Mouse (Mus musculus) embryo, embryonic 10 days (tissue): Measurements from ENCODE around the gene Hjurp.

Experiments
- DNase-seq: peaks from one replicate; pipeline ENCODE4 v3.0.0-alpha.2; 2015; ENCODE audit warnings: low spot score

The Hjurp gene

DNA sequence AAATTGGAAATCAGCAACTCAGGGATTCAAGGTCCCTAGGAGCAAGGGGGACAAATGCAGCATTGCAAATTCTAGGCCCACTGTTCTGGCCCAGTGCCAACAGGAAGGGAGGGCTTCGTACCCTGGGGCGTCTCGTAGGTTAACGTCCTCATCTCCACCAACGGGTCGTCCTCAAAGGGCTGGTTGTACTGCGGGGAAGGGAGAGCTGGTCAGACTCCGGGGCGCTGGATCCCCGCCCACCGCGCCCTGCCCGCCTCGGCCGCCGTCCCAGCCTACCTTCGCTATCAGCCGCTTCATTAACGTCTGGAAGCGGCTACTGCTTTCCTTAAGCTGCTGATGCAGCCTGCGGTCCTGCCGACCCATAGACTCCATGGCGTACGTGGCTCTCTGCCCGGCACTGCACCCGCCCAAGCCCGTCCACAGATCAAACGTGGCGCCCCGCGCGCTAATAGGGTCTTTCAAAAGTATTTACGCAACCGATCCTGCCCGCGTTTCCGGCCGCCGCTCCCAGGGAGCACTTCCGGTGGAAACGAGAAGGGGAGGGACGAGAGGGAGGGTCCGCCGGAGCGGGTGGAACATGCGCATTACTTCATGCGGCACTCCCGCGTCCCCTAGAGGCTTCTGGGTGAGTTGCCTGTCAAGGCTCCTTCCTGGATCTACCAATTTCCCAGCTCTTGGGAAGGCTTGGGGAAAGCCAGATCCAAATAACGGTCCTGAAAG lies at the start of gene Hjurp, which contains the start of gene Trpm8:
TSS of gene Hjurp (minus strand) at position 536 of the 720 bp plus-strand sequence.
TSS of gene Trpm8 (plus strand) at position 564 of the 720 bp plus-strand sequence.
- peak; percentile 100 for DNase-seq

DNA sequence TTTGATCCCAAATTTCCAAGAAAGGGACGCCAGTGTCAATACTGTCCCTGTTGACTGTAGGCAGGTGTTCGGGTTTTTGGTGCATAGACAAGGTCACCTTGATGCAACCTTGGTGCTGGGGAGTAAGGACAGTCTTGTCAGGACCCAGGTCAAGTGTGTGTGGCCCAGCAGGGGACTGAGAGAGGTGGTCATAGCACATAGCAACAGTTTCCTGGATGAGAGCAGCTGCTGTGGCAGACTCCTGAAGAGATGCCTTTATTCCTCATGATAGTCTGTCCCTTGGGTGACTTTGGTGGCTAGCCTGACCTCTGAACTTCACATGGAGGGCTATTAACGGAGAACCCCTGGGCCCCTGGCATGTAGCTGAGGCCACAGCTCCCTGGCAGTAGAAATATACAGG lies 45.7 kb upstream of the Hjurp start:
- no peak for DNase-seq

DNA sequence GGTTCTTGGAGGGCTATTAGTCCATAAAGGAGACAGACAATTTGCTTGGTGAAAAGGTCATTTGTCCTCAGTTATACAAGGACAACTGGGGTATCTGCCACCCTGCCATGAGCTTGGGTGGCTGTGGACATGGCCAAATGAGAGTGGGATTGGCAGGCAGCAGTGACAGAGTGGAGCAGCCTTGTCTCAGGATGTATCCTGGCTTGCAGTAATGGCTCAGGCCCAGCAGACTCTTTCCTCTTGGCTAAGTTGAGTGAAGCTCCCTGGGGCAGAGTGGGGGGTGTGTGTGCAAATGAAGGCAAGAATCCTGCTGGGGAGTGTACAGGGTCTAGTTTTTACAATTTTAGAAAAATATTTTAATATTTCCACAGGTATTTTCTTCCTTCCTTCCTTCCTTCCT lies 44.7 kb upstream of the Hjurp start:
- no peak for DNase-seq

DNA sequence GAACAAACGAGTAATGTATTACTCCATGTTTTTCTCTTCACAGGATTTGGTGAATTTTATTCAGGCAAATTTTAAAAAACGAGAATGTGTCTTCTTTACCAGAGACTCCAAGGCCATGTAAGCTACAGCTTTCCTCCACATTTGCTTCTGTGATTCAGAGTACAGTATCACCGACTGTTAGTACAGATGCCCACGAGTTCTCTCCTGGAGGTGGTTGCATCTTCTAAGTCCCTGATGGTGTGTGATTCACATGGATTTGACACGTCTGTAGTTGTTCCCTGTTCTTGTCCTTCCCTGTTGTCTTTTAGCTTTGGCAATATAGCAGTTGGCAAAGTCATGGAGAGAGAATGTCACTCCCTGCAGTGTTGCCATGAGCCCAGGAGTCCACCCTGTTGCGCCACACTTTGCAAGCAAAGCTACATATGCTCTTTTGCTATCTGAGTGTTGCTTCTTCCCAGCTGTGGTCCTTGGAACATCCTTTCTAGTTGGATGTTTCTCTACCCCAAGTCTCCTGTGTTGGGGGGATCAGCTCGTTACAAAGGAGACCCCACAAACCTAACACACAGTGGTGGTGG lies 43.5 kb upstream of the Hjurp start:
- no peak for DNase-seq

DNA sequence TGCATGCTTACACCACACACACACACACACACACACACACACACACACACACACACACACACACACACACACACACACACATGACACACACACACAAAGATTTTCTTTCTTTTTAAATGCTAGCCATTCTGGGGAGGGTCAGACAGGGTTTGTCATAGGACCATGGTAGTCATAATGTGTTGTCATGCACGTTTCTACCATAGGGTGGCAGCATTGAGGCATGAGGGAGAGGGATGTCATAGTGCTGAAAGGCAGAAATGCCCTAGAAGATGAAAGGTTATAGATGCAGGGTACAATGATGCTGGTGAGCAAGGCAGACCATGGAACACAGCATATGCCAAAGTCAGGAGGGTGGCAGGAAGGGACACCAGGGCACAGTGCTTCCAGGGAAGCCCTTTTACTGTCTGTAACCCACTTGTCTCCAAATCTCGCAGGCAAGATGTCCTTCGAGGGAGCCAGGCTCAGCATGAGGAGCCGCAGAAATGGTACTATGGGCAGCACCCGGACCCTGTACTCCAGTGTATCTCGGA lies 41.2 kb upstream of the Hjurp start:
- DNase-seq = peak; percentile 87

DNA sequence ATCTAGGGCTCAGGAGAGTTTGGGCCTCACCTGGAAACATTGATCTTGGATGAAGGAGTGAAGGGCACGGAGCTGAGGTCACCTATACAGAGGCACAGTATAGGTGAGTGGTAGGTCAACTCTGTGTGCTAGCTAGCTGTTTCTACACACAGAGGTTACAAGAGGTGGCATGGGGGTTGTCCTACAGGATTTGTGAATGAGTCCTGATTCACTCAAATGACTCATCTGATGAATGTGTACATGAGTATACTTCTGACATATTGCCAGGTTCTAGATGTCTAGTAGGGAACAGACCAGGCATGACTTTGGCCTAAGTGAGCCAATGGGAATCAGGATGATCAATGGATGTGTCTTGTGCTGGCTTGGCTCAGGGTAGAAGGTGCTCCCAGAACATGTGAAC lies 39.8 kb upstream of the Hjurp start:
- DNase-seq = no peak

DNA sequence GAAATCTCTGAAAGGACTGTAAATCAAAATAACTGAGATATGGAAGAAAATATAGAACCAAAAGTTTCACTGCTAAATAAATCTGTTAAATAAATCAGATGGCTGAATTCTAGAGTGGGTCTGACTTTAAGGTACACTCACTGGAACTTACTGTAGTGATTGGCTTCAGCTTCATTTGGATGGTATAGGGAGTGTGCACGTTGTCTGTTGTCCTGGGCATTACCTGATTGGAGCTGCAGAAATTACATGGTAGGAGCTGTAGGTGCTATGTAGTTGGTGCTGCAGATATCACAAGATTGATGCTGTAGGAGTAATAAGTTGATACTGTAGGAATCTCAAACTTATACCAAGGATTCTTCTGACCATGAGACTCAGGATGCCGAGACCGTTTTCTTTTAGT lies 32.9 kb upstream of the Hjurp start:
- DNase-seq = no peak

DNA sequence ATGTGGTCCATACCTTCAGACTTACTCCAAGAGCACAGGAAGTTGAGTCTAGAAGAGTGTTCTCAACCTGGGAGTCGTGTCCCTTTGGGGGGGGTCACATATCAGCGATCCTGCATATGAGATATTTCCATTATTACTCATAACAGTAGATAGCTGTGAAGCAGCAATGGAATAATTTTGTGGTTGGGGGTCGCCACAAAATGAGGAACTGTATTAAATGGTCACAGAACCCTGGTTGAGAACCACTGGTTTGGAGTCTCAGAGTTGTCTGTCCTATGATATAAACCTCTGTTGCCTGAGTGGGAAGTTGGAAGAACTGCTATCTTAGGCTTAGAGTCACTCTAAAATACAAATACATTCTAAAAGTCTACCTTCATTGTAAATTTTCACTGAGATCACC lies 32.5 kb upstream of the Hjurp start:
- no peak for DNase-seq

DNA sequence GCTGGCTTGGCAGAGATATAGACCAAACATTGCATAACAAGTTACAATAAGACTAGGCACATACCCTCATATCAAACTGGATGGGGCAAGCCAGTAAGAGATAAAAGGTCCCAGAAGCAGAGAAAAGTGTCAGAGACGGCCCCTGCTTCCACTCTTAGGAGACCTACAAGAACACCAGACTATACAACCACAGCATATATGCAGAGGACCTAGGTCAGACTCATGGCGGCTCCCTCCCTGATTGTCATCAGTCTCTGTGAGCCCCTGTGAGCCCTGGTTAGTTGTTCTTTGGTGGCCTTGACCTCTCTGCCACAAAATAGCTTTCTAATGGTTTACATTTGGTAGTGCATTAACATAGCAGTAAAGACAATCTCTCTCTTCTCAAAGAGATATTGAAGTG lies 31.6 kb upstream of the Hjurp start:
- DNase-seq = no peak

DNA sequence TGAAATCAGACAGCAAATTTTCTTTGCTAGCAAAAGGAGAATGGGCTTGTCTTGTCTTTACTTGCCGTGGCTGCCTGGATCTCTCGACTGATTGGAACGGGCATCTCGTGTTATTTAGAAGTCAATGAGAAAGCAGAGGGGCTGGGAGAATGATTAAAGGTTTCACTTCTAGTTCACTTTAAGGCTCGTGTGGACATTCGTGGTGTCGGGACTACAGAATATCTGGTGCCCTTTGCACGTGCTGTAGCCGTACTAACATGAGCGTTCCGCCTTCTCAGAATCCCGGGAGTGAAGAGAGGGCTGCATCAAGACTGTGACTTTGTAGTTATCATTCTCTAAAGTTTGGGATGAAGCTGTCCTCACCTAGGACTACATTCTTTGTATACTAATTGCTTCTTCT lies 29.7 kb upstream of the Hjurp start:
- DNase-seq = no peak

DNA sequence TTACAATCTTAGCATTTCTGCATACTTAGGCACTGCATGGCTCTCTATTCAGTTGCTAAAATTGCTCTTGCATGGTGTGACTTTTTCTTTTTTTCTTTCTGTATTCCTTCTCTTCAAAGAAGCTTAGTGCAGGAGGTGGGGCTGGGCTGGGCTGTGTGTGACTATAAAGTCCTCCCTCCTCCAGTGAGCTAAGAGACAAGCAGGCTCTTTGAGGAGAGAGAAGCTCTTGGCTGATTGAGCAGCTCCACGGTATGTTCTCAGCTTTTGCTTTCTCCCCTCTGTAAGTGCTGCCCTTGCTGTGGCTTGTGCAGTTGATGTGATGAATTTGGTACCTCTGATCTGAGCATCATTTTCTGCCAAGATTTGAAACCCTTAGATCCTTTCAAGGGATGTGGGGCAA lies 29.1 kb upstream of the Hjurp start:
- DNase-seq = no peak

DNA sequence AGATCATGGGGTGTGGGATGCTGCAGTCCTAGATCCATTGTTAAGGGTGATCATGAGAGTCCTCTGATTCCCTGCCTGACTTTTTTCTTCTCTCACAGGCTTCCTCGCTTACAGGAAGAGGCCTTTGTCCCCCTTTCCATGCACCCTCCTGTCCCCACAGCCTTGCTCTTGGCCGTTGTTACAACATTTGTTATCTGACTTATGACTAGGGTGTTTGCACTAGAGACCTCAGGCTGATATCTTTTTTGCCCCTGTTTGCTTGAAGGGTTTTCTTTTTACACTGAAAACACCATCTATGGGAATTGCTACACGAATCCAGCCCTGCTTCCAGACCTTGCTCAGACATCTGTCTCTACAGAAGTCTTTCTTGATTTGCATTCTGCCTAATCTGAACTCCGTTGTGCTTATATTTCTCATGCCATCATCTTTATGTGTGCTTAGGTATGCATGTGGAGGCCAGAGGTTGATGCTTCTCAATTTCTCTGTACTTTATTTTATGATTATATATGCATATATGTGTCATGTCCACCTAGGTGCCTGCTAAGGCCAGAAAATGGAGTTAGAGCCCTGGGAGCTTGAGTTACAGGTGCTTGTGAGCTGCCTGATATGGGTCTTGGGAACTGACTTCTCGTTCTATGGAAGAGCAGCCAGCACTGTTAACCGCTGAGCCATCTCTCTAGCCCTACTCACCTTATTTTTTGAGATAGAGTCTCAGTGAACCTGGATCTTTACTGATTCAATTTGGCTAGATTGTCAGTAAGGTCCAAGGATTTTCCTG lies 27.8 kb upstream of the Hjurp start:
- DNase-seq = no peak

DNA sequence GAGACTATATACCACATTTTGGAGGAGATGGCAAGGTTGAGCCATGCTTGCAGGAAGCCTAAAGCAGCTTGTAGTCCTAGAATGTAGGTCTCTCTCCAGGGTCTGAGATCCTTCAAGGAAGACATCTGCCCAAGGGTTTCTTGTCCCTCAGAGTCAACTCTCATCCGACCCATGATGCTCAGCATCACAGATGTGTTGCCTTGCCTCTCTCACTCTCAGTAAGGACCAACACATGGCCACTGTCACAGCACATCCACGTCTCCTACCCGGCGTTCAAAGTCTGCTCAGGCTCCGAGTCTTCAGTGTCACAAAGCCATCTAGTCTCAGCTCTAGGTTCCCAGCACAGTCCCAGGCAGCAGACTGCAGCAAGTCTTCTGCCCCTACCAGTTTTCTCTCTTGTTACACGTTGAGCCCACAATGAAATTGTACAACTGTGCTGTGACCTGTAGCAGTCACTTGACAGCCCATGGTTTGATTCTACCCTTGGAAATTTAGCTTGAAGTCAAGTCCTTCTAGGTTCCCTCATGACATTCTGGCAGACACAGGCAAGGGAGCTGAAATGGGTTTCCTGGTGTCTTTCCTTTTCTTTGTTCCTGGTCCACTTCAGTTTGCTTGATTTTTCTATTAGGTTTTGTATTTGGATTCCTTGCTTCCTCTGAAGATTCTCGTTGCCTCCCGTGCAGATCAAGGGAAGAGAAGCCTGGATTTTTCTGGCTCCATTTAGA lies 27.0 kb upstream of the Hjurp start:
- DNase-seq = no peak

DNA sequence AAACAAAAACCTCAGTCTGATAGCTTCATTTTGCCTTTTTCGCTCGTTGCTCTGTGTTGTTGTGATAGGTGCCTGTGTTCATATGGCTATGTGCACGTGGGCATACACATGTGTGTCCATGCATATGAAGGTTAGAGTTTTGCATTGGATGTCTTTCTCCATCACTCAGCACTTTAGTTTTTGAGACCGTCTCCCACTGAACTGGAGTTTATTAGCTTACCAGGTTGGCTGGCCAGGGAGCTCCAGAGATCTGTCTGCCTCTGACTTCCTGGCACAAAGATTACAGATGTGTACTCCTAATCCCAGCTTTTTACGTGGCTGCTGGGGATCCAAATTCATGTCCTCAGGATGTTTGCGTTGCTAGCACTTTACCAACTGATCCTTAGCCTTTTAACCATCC lies 26.3 kb upstream of the Hjurp start:
- no peak for DNase-seq

DNA sequence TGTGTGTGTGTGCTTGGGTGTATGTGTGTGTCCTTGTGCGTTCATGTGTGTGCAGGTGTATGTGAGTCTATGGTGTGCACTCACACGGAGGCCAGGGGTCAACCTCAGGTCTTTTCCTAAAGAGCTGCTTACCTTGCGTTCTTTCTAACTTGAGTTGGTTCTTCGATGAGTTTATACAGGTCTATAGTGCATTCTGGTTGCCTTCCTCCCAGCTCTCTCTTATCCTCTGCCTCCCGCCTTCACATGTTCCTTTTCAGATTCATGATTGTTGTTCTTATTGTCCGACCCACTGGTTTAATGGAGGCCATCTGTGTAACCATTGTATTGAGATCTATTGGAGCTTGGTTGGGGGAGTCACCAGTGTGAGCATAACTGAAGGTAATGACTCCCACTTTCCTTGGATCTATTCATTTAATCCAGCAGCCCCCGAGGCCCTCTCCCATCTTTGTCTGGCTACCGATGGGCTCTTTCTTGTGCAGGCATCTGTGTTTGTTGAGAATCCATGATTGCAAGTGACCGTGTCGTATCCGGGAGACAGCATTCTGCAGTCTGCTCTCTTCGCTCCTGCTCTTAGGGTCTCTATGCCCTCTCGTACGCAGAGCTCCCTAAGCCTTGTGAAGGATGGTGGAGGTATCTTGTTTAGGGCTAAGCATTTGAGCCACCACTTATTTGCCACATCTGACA lies 24.8 kb upstream of the Hjurp start:
- no peak for DNase-seq

DNA sequence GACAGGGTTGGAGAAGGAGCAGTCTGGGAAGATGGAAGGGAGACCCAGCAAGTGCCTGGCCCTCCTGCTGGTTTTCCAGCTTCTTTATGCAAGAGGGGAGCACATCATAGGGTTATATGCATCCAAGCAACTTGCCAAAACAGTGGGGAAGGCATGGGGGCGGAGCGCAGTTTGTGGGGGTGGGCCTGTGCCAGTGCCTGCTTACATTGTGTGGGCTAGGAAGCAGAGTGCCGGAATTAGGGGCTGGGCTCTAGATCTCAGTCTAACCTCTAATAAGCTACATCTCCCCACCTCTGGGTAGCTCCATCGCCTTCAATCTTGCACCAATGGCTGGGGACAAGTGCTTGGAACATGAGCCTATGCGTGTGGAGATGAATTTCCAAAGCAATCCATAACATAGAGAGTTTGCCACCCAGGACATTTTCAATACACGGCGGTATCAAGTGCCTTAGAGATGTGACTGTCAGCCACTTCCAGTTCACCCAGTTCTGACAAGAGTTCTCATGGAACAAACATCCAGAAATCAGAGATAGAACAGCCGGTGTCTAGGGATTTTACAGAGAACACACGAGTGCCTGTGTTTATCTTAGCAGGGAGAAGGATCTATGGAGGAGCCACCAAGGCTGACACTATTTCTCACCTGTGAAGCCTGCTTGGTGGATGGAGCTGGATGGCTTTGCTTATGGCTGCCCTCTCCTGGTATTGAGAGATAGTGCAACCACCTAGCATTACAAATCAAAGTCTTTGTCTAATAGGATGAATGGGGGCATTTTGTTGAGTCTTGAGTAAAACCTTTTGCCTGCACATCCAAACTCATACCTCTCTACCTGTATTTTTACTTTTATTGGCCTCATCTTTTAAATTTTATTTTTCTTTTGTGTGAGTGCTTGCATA lies 23.9 kb upstream of the Hjurp start:
- DNase-seq = no peak

DNA sequence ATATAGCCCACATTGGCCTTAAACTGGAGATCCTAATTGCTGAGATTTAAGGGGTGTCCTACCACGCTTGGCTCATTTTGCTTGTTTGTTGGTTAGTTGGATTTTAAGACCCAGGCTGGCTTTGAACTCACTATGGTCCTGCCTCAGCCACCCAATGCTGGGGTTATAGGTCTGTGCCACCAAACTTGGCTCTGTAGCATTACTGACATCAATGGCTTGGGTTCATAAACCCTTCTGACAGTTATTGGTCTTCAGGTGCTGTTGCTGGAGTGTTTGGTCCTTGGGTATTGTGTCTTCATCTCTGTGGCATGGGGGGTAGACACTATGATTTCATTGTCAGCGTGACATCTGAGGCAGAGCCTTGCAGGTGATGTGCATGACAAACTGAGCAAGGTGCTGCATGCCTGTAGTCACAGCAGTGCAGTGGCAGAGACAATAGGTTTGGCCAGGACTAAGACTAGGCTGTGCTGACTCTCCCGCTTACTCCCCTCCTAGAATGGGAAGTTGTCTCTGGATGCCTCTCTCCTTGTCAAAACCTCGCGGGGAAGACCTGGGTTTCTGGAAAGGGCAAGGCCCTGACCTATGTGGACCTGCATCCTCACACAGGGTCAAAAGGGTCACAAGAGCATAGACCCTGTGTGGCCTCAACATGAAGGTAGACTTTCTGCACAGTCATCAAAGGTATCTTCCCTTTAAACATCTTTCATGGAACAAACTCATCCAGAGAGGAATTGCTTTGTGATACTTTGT lies 23.0 kb upstream of the Hjurp start:
- peak; percentile 4 for DNase-seq

DNA sequence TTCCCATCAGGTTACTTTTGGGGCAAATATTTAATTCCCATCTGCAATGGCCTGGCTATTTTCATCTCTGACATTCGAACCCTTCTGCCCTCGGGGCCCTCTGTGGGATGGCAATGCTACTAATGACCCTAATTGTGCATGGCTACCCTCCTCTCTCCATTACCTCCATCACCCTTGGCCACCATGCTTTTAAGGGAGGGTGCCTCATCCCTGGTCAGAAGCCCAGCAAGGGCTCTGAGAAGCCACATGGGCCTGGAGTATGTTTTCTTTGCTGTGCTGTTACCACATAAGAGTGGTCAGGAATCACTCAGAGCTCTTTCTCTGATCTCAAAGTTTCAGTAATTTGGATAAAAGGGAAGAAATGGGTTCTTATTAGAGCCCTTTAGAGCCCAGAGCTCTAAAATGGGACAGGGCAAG lies 22.1 kb upstream of the Hjurp start:
- peak; percentile 3 for DNase-seq

DNA sequence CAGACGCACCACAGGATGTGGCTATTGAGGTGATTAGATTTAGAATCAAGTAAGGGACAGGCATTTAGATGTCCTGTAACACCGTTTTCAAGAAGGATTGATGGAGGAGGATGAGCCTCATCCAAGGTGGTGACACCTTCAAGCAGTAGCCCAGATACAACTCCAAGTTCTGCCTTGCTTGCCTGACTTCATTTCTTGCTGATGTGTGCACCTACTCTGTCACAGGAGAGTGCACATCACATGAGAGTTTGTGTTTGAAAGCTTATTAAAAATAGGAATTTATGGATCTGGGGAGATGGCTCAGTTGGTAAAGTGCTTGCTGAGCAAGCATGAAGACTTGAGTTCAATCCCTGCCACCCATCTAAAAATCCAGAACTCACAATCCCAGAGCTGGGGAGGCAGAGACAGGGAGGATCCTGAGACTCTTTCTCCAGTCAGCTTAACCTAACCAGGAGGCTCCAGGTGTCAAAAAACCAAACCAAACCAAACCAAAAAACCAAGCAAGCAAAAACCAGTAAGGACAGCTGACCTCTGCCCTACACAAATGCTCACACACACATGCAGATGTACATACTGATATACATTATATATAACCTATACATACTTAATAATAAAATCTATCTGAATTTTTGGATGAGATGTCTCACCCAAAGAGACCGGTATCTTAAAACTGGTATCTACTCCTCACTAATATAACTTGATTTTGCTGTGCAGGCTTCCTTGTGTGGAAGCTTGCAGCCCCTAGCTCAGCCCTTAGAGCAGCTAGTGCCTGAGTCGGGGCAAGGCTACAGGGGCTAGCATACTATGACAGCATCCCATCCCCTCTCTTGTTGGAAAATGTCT lies 21.5 kb upstream of the Hjurp start:
- DNase-seq = peak; percentile 15
